Mouse (Mus musculus) lung, postnatal 0 days (tissue): ENCODE measurements around the gene Slc25a24.

Experiments used
- CTCF ChIP-seq: IDR thresholded peaks from 2 replicates; pipeline ENCODE4 v1.5.1; 2016; ENCODE audit warnings: antibody characterized with exemption, mild to moderate bottlenecking
- EP300 ChIP-seq: IDR thresholded peaks from 2 replicates; pipeline ENCODE4 v1.6.1; 2016; ENCODE audit warnings: antibody characterized with exemption, mild to moderate bottlenecking, control low read depth

- TF ChIP-seq CTCF (no peak), EP300 (no peak)
Measured at GRCm38 (mm10) chr3:109125531-109125930, 2.6 kb downstream of the Slc25a24 start.
